Mouse (Mus musculus) embryonic facial prominence, embryonic 10.5 days (tissue): Measurements from ENCODE around the gene Atg4d. TPM values are rescaled to one million over a fixed set of nuclear protein-coding genes. Genes with fewer than 3 reads are reported as not detected.
"Not testable (repeated sequence)": the region's sequence is repeated elsewhere in the genome, so short reads cannot be mapped to it uniquely, and the experiment has no call there.

Experiments
- DNase-seq: peaks from one replicate; pipeline ENCODE4 v3.0.0-alpha.2; 2017; ENCODE audit warnings: low spot score
- H3K27ac ChIP-seq: fragments of 300-500 bp; sonication (generic); replicated peaks from 2 replicates; pipeline ENCODE4 v1.5.1; 2016; ENCODE audit warnings: mild to moderate bottlenecking
- H3K27me3 ChIP-seq: fragments of 300-500 bp; sonication (generic); replicated peaks from 2 replicates; pipeline ENCODE4 v1.6.1; 2016; ENCODE audit warnings: low read depth, mild to moderate bottlenecking; ENCODE audit not compliant: poor library complexity, severe bottlenecking
- H3K36me3 ChIP-seq: fragments of 300-500 bp; sonication (generic); replicated peaks from 2 replicates; pipeline ENCODE4 v1.6.1; 2016; ENCODE audit warnings: mild to moderate bottlenecking, moderate library complexity
- H3K4me1 ChIP-seq: fragments of 300-500 bp; sonication (generic); 2 replicates; pipeline ENCODE4 v1.6.1; 2016
- H3K4me3 ChIP-seq: fragments of 300-500 bp; sonication (generic); 2 replicates; pipeline ENCODE4 v1.5.1; 2016; ENCODE audit warnings: mild to moderate bottlenecking, moderate library complexity
- H3K9me3 ChIP-seq: fragments of 300-500 bp; sonication (generic); 2 replicates; pipeline ENCODE4 v1.6.1; 2016; ENCODE audit warnings: mild to moderate bottlenecking
- WGBS: fragments of 180-500 bp; shearing (Covaris S2); methylation state at CpG from one replicate; pipeline ENCODE4 v1.1.7; 2016; 5-methylcytosine and 5-hydroxymethylcytosine counted together
- polyA plus RNA-seq: library from polyadenylated mRNA; unstranded; fragments of >200 nt; fragmentation: Nextera tagmentation; extraction: Ambion mirVana; gene quantifications from 2 replicates; pipeline ENCODE4 v1.2.1, GENCODE M21; 2016

The Atg4d gene
- polyA plus RNA-seq, 1 experiment from 2014 or later, result 37.8 TPM

DNA sequence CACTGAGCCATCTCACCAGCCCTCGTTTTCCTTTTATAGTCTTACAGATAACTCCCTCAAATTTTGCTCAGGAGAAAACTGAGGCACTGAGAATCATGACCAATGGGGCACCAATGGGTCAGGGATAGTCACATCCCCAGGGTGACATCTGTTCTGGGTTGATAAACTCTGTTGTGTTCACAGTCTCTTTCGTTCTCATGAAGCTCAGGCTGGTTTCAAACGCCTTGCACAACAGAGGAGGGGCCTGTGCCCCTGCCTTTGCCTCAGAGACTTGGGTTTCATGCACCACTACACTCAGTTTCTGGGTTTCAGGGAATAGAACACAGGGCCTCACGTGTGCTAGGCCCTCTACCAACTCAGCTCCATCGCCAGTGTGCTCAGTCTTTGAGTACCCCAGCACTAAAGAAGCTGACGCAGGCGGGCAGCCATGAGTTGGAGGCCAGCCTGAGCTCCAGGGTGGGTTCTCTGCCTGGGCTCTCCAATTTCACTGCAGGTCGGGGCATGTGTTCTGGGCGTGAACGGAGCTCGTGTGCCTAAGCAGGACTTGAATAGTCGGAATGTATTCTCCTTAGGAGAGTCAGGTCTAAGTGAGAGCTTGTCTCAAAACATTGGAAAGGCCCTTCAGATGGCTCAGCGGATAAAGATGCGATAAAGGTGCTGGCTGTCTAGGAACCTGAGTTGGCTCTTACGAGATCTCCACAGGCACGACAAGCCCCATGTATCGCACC is 657 bp upstream of the Atg4d start:
- DNase-seq, result peak; percentile 52
- peaks cover 31% of the 10 kb centered on the region for H3K4me1 ChIP-seq
- WGBS, result 16% methylated on average over 17 of the region's 17 CpGs
- H3K27ac ChIP-seq, result peak overlapping the region; percentile 92
- H3K27me3 ChIP-seq, result no peaks in the 10 kb centered on the region
- H3K4me3 ChIP-seq, result peak overlapping the region; percentile 93
- H3K36me3 ChIP-seq, result peaks cover 28% of the 10 kb centered on the region
- no peaks in the 10 kb centered on the region for H3K9me3 ChIP-seq

DNA sequence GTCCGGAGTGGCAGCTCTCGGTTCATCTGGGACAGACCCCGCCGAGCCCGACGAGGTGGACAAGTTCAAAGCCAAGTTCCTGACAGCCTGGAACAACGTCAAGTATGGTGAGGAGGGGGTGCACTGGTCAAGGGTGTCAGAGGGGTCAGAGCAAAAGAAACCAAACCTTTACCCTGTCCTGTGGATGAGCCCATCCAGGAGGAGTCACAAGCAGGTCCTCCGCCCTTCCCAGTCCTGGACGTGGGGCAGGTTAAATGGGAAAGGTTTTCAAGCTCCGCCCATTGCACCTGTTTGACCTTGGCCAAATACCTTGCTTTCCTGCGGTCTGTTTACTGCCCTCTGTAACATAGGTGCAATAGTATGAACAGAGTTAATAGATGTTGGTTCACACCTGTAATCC is 518 bp downstream of the Atg4d start:
- no peak for DNase-seq

DNA sequence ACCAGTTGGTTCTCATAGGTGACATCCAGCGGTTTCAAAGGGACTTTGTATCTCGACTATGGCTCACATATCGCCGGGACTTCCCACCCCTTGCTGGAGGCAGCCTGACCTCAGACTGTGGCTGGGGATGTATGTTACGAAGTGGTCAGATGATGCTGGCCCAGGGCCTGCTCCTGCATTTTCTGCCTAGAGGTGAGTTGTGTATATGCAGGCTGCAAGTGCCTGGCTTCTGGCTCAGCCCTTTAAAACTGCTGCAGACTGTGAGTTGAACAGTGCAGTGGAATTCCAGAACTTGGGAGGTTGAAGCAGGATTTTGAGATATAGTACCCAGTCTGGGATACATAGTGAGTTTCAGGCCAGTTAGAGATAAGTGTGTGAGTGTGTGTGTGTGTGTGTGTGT is 1.8 kb downstream of the Atg4d start:
- WGBS, result 87% methylated on average over 5 of the region's 5 CpGs
- H3K36me3 ChIP-seq, result peaks cover 52% of the 10 kb centered on the region
- no peaks in the 10 kb centered on the region for H3K9me3 ChIP-seq
- no peak overlapping the region for H3K27ac ChIP-seq
- peaks cover 23% of the 10 kb centered on the region for H3K4me1 ChIP-seq
- DNase-seq, result no peak
- no peaks in the 10 kb centered on the region for H3K27me3 ChIP-seq
- peak overlapping the region; percentile 93; the same call in 1 of the 2 replicates for H3K4me3 ChIP-seq

More for the DNA sequence above, 518 bp downstream of the Atg4d start:
- peaks cover 39% of the 10 kb centered on the region for H3K36me3 ChIP-seq
- no peaks in the 10 kb centered on the region for H3K9me3 ChIP-seq
- H3K27ac ChIP-seq, result peak overlapping the region; percentile 92
- H3K27me3 ChIP-seq, result no peaks in the 10 kb centered on the region
- WGBS, result 6% methylated on average over 11 of the region's 11 CpGs
- peaks cover 25% of the 10 kb centered on the region for H3K4me1 ChIP-seq
- H3K4me3 ChIP-seq, result peak overlapping the region; percentile 93

DNA sequence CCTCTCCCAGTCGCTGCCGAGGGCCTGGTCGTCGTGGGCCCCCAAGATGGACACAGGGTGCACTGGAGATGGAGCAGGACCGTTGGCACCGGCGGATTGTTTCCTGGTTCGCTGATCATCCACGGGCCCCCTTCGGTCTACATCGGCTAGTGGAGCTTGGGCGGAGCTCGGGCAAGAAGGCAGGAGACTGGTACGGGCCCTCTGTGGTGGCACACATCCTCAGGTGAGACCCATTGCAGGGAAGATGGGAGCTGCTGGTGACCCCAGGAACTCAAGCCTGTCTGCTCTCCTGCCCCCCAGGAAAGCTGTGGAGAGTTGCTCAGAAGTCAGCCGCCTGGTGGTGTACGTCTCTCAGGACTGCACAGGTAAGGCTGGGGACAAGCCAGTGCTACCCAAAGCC is 3.2 kb downstream of the Atg4d start:
- Histone ChIP-seq H3K27me3 (no peaks in the 10 kb centered on the region), H3K36me3 (peaks cover 66% of the 10 kb centered on the region), H3K9me3 (no peaks in the 10 kb centered on the region), H3K4me3 (no peak overlapping the region), H3K4me1 (peaks cover 23% of the 10 kb centered on the region), H3K27ac (no peak overlapping the region)
- DNase-seq, result no peak
- WGBS, result 95% methylated on average over 16 of the region's 16 CpGs

DNA sequence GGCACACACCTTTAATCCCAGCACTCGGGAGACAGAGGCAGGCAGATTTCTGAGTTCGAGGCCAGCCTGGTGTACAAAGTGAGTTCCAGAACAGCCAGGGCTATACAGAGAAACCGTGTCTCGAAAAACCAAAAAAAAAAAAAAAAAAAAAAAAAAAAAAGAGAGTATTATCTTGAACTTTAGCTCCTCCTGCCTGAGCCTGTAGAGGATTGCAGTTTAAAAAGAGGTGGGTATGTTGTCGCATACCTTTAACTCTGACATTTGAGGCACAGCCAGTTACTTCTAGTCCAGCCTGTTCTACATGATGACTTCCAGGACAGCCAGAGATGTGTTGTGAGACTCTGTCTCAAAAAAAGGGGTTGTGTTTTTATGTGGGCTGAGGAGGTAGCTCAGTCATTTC is 4.5 kb downstream of the Atg4d start:
- not testable (repeated sequence) for H3K27ac ChIP-seq, H3K4me3 ChIP-seq, H3K9me3 ChIP-seq, H3K27me3 ChIP-seq, DNase-seq
- 89% methylated on average over 5 of the region's 5 CpGs for WGBS
- Histone ChIP-seq H3K4me1 (peaks cover 18% of the 10 kb centered on the region), H3K36me3 (peaks cover 79% of the 10 kb centered on the region)

DNA sequence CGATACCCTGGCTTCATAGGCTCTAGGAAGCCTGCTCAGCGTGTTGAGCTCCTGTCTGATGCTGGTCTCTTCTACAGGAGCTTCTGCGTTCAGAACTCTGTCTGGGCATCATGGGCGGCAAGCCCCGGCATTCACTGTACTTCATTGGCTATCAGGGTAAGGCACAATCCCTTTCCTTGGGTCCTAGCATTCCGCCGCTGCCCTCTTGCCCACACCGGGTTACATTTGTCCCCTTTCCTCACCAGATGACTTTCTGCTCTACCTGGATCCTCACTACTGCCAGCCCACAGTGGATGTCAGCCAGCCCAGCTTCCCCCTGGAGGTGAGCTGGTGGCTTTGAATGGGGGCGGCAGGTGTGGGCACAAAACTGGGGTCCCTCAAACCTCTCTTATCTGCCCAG is 7.3 kb downstream of the Atg4d start:
- H3K36me3 ChIP-seq, result peaks cover 98% of the 10 kb centered on the region
- WGBS, result 91% methylated on average over 9 of the region's 9 CpGs
- H3K9me3 ChIP-seq, result no peaks in the 10 kb centered on the region
- H3K27me3 ChIP-seq, result no peaks in the 10 kb centered on the region
- H3K27ac ChIP-seq, result no peak overlapping the region
- no peak overlapping the region for H3K4me3 ChIP-seq
- DNase-seq, result no peak
- no peaks in the 10 kb centered on the region for H3K4me1 ChIP-seq

DNA sequence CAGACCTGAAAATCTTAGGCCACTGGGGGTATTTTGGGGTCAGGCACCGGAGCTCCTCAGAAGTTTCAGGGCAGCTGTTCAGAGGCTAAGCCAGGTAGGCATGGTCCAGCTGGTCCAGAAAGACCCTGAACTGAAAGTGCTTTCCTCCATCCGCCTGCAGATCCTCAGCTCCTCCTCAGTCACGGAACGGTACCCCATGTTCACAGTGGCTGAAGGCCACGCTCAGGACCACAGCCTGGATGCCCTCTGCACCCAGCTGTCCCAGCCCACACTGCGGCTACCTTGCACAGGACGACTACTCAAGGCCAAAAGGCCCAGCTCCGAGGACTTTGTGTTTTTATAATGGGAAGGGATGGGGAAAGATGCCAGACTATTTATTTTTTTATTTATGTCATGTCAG is 8.0 kb downstream of the Atg4d start:
- H3K27me3 ChIP-seq, result no peaks in the 10 kb centered on the region
- no peaks in the 10 kb centered on the region for H3K4me1 ChIP-seq
- H3K27ac ChIP-seq, result no peak overlapping the region
- peaks cover 99% of the 10 kb centered on the region for H3K36me3 ChIP-seq
- H3K9me3 ChIP-seq, result no peaks in the 10 kb centered on the region
- no peak for DNase-seq
- H3K4me3 ChIP-seq, result no peak overlapping the region
- WGBS, result 90% methylated on average over 8 of the region's 8 CpGs

DNA sequence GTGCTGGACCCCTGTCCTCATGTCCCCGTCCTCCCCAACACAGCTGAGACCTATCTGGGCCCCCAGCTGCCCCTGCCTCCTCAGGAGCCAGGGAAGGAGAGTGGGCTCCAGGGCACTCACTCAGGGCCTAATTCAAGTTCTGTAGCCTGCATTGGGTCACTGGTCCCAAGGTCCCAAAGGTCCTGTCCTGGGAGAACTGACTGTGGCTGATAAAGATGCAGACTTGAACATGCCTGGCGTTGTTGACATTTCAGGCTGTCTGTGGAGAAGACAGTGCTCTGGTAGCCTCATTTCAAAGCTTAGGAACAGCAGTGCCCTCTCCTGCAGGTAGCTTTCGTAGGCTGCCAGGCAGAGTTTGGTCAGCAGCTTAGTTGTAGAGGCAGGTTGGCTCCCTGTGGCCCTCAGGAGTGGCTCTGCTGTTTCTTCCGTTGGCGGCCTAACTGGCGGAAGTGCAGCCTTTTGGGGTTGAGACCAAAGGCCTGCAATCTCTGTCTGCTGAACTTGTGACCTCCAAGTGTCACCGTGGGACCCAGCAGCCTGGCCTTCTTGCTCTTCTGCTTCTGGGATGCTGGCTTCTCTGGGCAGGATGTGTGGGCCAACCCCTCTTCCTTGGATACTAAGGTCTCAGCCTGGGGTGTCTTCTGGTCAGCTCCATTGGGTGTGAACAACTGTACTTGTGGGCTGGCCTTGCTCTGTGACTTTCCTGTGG is 8.6 kb downstream of the Atg4d start:
- Histone ChIP-seq H3K9me3 (no peaks in the 10 kb centered on the region), H3K36me3 (peaks cover 99% of the 10 kb centered on the region), H3K4me1 (no peaks in the 10 kb centered on the region), H3K4me3 (no peak overlapping the region), H3K27me3 (no peaks in the 10 kb centered on the region), H3K27ac (no peak overlapping the region)
- WGBS, result 84% methylated on average over 7 of the region's 7 CpGs
- DNase-seq, result no peak

DNA sequence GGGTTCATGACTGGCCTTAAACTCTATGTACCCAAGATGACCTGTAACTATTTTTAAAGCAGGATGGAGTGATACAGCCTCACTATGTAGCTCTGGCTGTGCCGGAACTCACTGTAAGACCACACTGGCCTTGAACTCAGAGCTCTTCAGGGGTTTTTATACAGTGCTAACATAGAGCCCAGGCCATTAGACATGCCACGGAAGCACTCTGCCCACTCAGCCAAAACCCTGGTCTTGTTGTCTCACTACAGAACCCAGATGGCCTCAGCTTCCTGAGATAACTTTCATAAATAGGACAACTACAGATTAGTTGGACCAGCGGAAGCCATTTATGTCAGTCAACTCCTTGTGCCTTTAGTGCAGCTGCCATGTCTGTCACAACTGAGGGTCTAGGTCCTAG is 9.2 kb downstream of the Atg4d start:
- Histone ChIP-seq H3K9me3 (no peaks in the 10 kb centered on the region), H3K27ac (no peak overlapping the region), H3K4me1 (no peaks in the 10 kb centered on the region), H3K27me3 (no peaks in the 10 kb centered on the region), H3K4me3 (no peak overlapping the region), H3K36me3 (peaks cover 99% of the 10 kb centered on the region)
- no peak for DNase-seq
- WGBS, result 96% methylated on average over 3 of the region's 3 CpGs

DNA sequence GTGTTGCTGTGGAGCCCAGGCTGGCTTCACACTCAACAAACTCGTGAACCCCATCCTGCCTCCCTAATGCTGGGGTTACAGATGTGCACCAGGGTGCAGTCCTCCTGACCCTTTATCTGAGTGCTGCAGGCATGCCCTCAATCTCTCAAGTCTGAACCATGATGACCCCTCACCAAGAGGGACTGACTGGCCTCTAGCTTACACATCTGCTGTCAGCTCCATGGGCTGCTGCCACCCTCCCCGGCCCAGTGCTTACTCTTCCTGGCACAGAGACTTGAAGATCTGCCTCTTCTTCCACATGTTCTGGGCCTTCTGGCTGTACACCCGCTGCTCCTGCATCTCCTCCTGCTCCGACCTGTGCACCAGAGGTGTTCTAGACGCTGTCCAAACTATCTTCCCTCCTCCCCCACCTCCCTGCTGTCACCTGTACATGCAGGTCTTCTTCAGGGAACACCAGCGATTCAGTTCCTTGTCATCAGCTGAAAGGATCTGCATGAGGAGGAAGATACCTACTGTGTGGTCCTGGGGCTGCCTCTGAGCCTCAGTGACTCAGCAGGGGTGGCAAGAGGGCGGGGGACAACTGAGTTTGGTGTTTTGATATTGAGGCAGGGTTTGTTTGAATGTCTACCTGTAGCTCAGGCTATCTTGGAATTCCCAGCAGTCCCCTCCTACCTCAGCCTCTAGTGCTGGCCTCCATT is 10.1 kb downstream of the Atg4d start:
- DNase-seq, result no peak
- H3K27me3 ChIP-seq, result no peaks in the 10 kb centered on the region
- no peaks in the 10 kb centered on the region for H3K4me1 ChIP-seq
- H3K9me3 ChIP-seq, result no peaks in the 10 kb centered on the region
- H3K4me3 ChIP-seq, result no peak overlapping the region
- H3K36me3 ChIP-seq, result peaks cover 100% of the 10 kb centered on the region
- no peak overlapping the region for H3K27ac ChIP-seq
- 89% methylated on average over 7 of the region's 7 CpGs for WGBS

DNA sequence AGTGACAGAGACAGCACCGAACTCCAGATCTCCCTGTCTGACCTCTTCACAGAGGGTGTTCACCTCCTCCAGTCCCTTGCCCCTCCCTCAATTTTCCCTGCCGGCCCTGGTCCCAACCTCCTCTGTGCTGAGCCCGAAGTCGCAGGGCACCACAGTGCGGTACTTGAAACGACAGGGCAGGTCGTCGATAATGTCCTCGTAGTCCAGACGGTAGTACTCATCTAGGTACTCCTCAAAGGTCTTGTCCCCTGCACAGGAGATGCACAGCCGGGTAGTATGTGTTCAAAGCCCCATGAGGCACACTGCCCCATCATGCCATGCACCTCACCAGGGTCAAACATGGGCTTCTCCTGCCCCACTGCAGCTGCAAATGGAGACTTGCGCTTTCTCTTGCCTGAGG is 10.6 kb downstream of the Atg4d start:
- Histone ChIP-seq H3K27ac (no peak overlapping the region), H3K4me1 (no peaks in the 10 kb centered on the region), H3K4me3 (no peak overlapping the region), H3K36me3 (peaks cover 100% of the 10 kb centered on the region), H3K27me3 (no peaks in the 10 kb centered on the region), H3K9me3 (no peaks in the 10 kb centered on the region)
- DNase-seq, result no peak
- WGBS, result 89% methylated on average over 12 of the region's 12 CpGs

DNA sequence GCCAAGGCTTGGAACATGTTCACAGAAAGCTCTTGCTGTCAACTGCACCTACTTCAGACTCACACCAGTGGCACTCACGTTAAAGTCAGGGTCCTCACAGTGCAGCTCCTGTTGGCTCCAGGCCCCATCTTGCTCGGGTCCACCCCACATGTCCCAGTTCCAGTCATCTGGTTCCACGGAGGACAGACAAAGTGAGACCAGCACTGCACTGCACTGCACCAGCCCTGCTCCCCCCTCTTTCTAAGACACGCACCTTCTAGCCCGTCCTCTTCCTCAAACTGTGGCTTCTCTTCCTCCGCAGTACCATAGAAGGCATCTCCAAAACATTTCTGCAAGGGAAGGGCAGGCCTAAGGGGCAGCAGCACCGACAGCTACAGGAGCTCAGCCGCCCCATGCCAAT is 11.2 kb downstream of the Atg4d start:
- Histone ChIP-seq H3K27ac (no peak overlapping the region), H3K27me3 (no peaks in the 10 kb centered on the region), H3K4me3 (no peak overlapping the region), H3K36me3 (peaks cover 100% of the 10 kb centered on the region), H3K4me1 (no peaks in the 10 kb centered on the region), H3K9me3 (no peaks in the 10 kb centered on the region)
- 90% methylated on average over 8 of the region's 8 CpGs for WGBS
- DNase-seq, result no peak

DNA sequence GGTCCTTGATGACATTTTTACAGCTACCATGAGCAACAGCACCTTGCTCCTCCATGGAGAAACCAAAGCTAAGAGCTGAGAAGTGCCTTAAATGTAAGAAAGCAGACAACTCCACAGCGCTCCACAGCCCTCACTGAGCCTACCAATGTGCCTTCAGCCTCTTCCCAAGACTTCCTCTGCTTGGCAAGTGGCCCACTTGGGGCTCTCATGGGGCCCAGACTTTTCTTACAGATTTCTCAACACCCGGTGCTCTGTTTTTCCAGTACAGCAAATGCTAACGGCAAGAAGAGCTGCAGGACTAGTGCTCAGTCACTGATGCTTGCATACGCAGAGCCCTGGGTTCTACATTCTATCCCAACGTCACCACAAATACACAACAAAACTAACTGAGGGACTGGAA is 12.7 kb downstream of the Atg4d start:
- peaks cover 100% of the 10 kb centered on the region for H3K36me3 ChIP-seq
- no peak for DNase-seq
- no peak overlapping the region for H3K4me3 ChIP-seq
- no peaks in the 10 kb centered on the region for H3K27me3 ChIP-seq
- no peaks in the 10 kb centered on the region for H3K4me1 ChIP-seq
- no peak overlapping the region for H3K27ac ChIP-seq
- 95% methylated on average over 5 of the region's 5 CpGs for WGBS
- H3K9me3 ChIP-seq, result no peaks in the 10 kb centered on the region
